Mouse (Mus musculus): ENCODE results near the gene Bptf.
A peak's percentile ranks its signal among the peaks of the same experiment; 100 is the strongest.

GRCm38 (mm10) chr11:106994246-106995085 lies 137.5 kb downstream of the Bptf start:
- TF ChIP-seq CTCF (IDR thresholded peaks at IDR 0.05; ENCODE audit: low read depth) = no peak
- peak; percentile 50; the same call in 1 of the 2 replicates for TF ChIP-seq EP300 (IDR thresholded peaks at IDR 0.05; ENCODE audit: low read depth)

Measured in liver, postnatal 0 days (tissue).